Mouse (Mus musculus) adrenal gland, postnatal 14 days (tissue): ENCODE measurements around the gene Tmem246. TPM values are rescaled to one million over a fixed set of nuclear protein-coding genes. Genes with fewer than 3 reads are reported as not detected.
A peak's percentile ranks its signal among the peaks of the same experiment; 100 is the strongest.
"Not testable (repeated sequence)": the region's sequence is repeated elsewhere in the genome, so short reads cannot be mapped to it uniquely, and the experiment has no call there.

ENCODE experiments used
- DNase-seq: peaks from one replicate; pipeline ENCODE4 v3.0.0; 2021; ENCODE audit warnings: mixed read lengths
- long read RNA-seq, 2 experiments: library from polyadenylated mRNA; stranded (forward); transcript quantifications; one replicate each; pipeline ENCODE4 v2.0.0; 2021
- total RNA-seq: library from RNA; stranded (reverse); gene quantifications from 2 replicates; pipeline ENCODE4 v1.2.3, GENCODE M21; 2021

Gene Tmem246
- total RNA-seq: 9.9 and 11.3 TPM in 2 replicates
- long read RNA-seq, experiment 1, transcript Tmem246-201 (2 exons, 2,989 nt): minor isoform, 17 of 48 reads
- long read RNA-seq, experiment 1, transcript Tmem246-202 (2 exons, 748 nt): major isoform, 25 of 48 reads
- long read RNA-seq, experiment 1, partial matches to known transcripts: 0 of 48 reads
- long read RNA-seq, experiment 1, other reads (novel, unspliced or antisense): 6 of 48 reads
- long read RNA-seq, experiment 2, transcript Tmem246-201 (2 exons, 2,989 nt): minor isoform, 8 of 28 reads
- long read RNA-seq, experiment 2, transcript Tmem246-202 (2 exons, 748 nt): major isoform, 14 of 28 reads
- long read RNA-seq, experiment 2, partial matches to known transcripts: 0 of 28 reads
- long read RNA-seq, experiment 2, other reads (novel, unspliced or antisense): 6 of 28 reads

- peak; percentile 83 for DNase-seq
Measured at GRCm38 (mm10) chr4:49597183-49598100, at the start of gene Tmem246. Gene Tmem246 (minus strand): TSS chr4:49597876.

GRCm38 (mm10) chr4:49639913-49640312 is 42.2 kb upstream of the Tmem246 start:
- DNase-seq: no peak

- DNase-seq: no peak
Measured at GRCm38 (mm10) chr4:49637821-49638220, 40.1 kb upstream of the Tmem246 start.

- no peak for DNase-seq
Measured at GRCm38 (mm10) chr4:49632139-49632481, 34.4 kb upstream of the Tmem246 start.

GRCm38 (mm10) chr4:49631319-49632138 is 33.9 kb upstream of the Tmem246 start, which contains the start of gene Rnf20:
Gene Rnf20 (plus strand): TSS chr4:49632006.
- DNase-seq: peak; percentile 98

GRCm38 (mm10) chr4:49628941-49629340 is 31.3 kb upstream of the Tmem246 start:
- DNase-seq: no peak

GRCm38 (mm10) chr4:49626973-49627372 is 29.3 kb upstream of the Tmem246 start:
- DNase-seq: peak; percentile 78

- DNase-seq: not testable (repeated sequence)
Measured at GRCm38 (mm10) chr4:49624969-49625368, 27.3 kb upstream of the Tmem246 start.

- no peak for DNase-seq
Measured at GRCm38 (mm10) chr4:49623916-49624315, 26.2 kb upstream of the Tmem246 start.

GRCm38 (mm10) chr4:49622272-49622671 is 24.6 kb upstream of the Tmem246 start:
- DNase-seq: no peak

- DNase-seq: not testable (repeated sequence)
Measured at GRCm38 (mm10) chr4:49619861-49620260, 22.2 kb upstream of the Tmem246 start.

- DNase-seq: no peak
Measured at GRCm38 (mm10) chr4:49616924-49617323, 19.2 kb upstream of the Tmem246 start.

- no peak for DNase-seq
Measured at GRCm38 (mm10) chr4:49605459-49605858, 7.8 kb upstream of the Tmem246 start.

- DNase-seq: no peak
Measured at GRCm38 (mm10) chr4:49604616-49605015, 6.9 kb upstream of the Tmem246 start.

GRCm38 (mm10) chr4:49604016-49604546 is 6.4 kb upstream of the Tmem246 start:
- no peak for DNase-seq

GRCm38 (mm10) chr4:49603161-49603560 is 5.5 kb upstream of the Tmem246 start:
- DNase-seq: no peak

GRCm38 (mm10) chr4:49596846-49597182 is 862 bp downstream of the Tmem246 start:
- DNase-seq: no peak

- DNase-seq: no peak
Measured at GRCm38 (mm10) chr4:49590152-49590551, 7.5 kb downstream of the Tmem246 start.

GRCm38 (mm10) chr4:49586811-49587210 is 10.9 kb downstream of the Tmem246 start:
- no peak for DNase-seq

- DNase-seq: peak; percentile 17
Measured at GRCm38 (mm10) chr4:49585524-49586101, 12.1 kb downstream of the Tmem246 start.

- no peak for DNase-seq
Measured at GRCm38 (mm10) chr4:49583965-49584831, 13.5 kb downstream of the Tmem246 start.
